Mouse (Mus musculus) CH12.LX (cell line): ENCODE data around the gene Serpinb1c. TPM values are rescaled to one million over a fixed set of nuclear protein-coding genes. Genes with fewer than 3 reads are reported as not detected.
"Not testable (repeated sequence)": the region's sequence is repeated elsewhere in the genome, so short reads cannot be mapped to it uniquely, and the experiment has no call there.

Experiments
- DNase-seq: peaks from one replicate; pipeline ENCODE4 v3.0.0-alpha.2; 2013; ENCODE audit errors: extremely low read depth
- H3K27ac ChIP-seq: 2 replicates; pipeline ENCODE4 v1.5.1; 2012; ENCODE audit warnings: low read depth, mild to moderate bottlenecking, control low read depth, moderate library complexity; ENCODE audit not compliant: insufficient read depth
- H3K27me3 ChIP-seq: replicated peaks from 2 replicates; pipeline ENCODE3; 2012; ENCODE audit warnings: inconsistent platforms
- H3K36me3 ChIP-seq, 2 experiments: replicated peaks in 1 of 2; 2 replicates each; pipeline versions ENCODE3 to v1.6.1; 2012; ENCODE audit warnings: inconsistent platforms in 1 of 2, low read length in 1 of 2, mild to moderate bottlenecking in 1 of 2, mixed read lengths in 1 of 2, moderate library complexity in 1 of 2; ENCODE audit not compliant: control insufficient read depth in 1 of 2, insufficient read depth in 1 of 2
- H3K4me1 ChIP-seq, 2 experiments: 2 replicates each; pipeline ENCODE4 v1.6.1; 2012; ENCODE audit warnings: inconsistent platforms in 1 of 2, moderate library complexity in 1 of 2; ENCODE audit not compliant: insufficient read depth in 2 of 2, control insufficient read depth in 1 of 2
- H3K4me2 ChIP-seq: 2 replicates; pipeline ENCODE4 v1.6.1; 2012; ENCODE audit warnings: low read depth, mild to moderate bottlenecking, control low read depth; ENCODE audit not compliant: poor library complexity, insufficient read depth, severe bottlenecking
- H3K4me3 ChIP-seq, 3 experiments: fragments of 150-350 bp in 1 of 3; sonication (generic) in 1 of 3; replicated peaks in 1 of 3; 2 replicates each; pipeline versions ENCODE3 to v1.5.1; 2011 to 2012; ENCODE audit warnings: low read depth in 2 of 3, low read length in 2 of 3, mild to moderate bottlenecking in 2 of 3, moderate library complexity in 2 of 3, control low read depth in 1 of 3, improper control_type of control experiment in 1 of 3, inconsistent platforms in 1 of 3, mixed read lengths in 1 of 3; ENCODE audit not compliant: poor library complexity in 1 of 3
- H3K79me2 ChIP-seq: replicated peaks from 2 replicates; pipeline ENCODE4 v1.6.1; 2012; ENCODE audit warnings: mild to moderate bottlenecking, moderate library complexity; ENCODE audit not compliant: control insufficient read depth, poor library complexity, insufficient read depth, severe bottlenecking; ENCODE audit errors: extremely low read depth
- H3K9ac ChIP-seq: 2 replicates; pipeline ENCODE4 v1.6.1; 2012; ENCODE audit warnings: low read depth, mild to moderate bottlenecking, control low read depth, moderate library complexity; ENCODE audit not compliant: insufficient read depth
- H3K9me3 ChIP-seq: replicated peaks from 2 replicates; pipeline ENCODE3; 2012; ENCODE audit warnings: low read length, inconsistent platforms, mixed read lengths
- CHD1 ChIP-seq: IDR thresholded peaks from 2 replicates; pipeline ENCODE4 v1.6.1; 2012; ENCODE audit warnings: low read depth, low read length, improper control_type of control experiment, inconsistent platforms
- GABPA ChIP-seq: IDR thresholded peaks from 2 replicates; pipeline ENCODE4 v1.6.1; 2012; ENCODE audit warnings: low read depth, low read length, improper control_type of control experiment, inconsistent platforms; ENCODE audit not compliant: insufficient replicate concordance
- HCFC1 ChIP-seq: IDR thresholded peaks from 2 replicates; pipeline ENCODE4 v1.6.1; 2012; ENCODE audit warnings: low read depth, mild to moderate bottlenecking, inconsistent platforms, low read length, improper control_type of control experiment
- MAZ ChIP-seq: IDR thresholded peaks from 2 replicates; pipeline ENCODE4 v1.6.1; 2012; ENCODE audit warnings: low read depth, mild to moderate bottlenecking, inconsistent platforms, low read length, improper control_type of control experiment, moderate library complexity
- PAX5 ChIP-seq: IDR thresholded peaks from 2 replicates; pipeline ENCODE4 v1.6.1; 2012; ENCODE audit warnings: low read length, inconsistent platforms, mixed read lengths
- SMC3 ChIP-seq: IDR thresholded peaks from 2 replicates; pipeline ENCODE4 v1.6.1; 2011; ENCODE audit warnings: low read depth, low read length, improper control_type of control experiment
- USF2 ChIP-seq: conservative IDR thresholded peaks from 2 replicates; pipeline ENCODE4 v1.6.1; 2011; ENCODE audit warnings: low read depth, low read length, improper control_type of control experiment
- ZKSCAN1 ChIP-seq: IDR thresholded peaks from 2 replicates; pipeline ENCODE4 v1.6.1; 2012; ENCODE audit warnings: low read depth, inconsistent platforms, low read length, improper control_type of control experiment, borderline replicate concordance
- dilution Hi-C: fragments of 300-500 bp; cut with MboI; formaldehyde crosslinking; loops from 2 replicates; pipeline ENCODE4 v1.14.3; 2020; ENCODE audit warnings: low sequenced_read_pairs; ENCODE audit not compliant: extremely low pct_unique_long_range_greater_than_20kb, extremely low pct_ligation_motif_present
- in situ Hi-C: fragments of 300-500 bp; cut with MboI; formaldehyde crosslinking; loops from 3 replicates; pipeline ENCODE4 v1.14.3; 2019; ENCODE audit warnings: low sequenced_read_pairs, low pct_ligation_motif_present, low pct_unique_long_range_greater_than_20kb, mixed read lengths
- polyA plus RNA-seq: library from polyadenylated mRNA; unstranded; fragments of >175 nt; gene quantifications from 2 replicates; pipeline ENCODE4 v1.2.1, GENCODE M21; 2012; ENCODE audit warnings: low read depth; ENCODE audit not compliant: insufficient read length
- total RNA-seq, 2 experiments: library from RNA; depleted of rRNA; stranded (reverse); fragments of 300-350 nt in 1 of 2; fragments of >200 nt in 1 of 2; gene quantifications; 2 replicates each; pipeline ENCODE4 v1.2.3; 2012 to 2014

Gene Serpinb1c
- total RNA-seq (2012; rRNA removed) (not detected in 2 replicates), total RNA-seq (2014; rRNA removed) (not detected in 2 replicates), polyA plus RNA-seq (0.27 TPM in 1 of 2 replicates, not detected in the other)

- dilution Hi-C loops (no loop called here), in situ Hi-C loops (no loop called here)
- Histone ChIP-seq H3K4me1 (peaks cover 0 to 19% of the 10 kb centered on the region in 2 experiments; a peak in 2 of 4 replicates), H3K4me3 (no peak within 1 kb of the TSS), H3K27ac (no peak within 1 kb of the TSS), H3K9me3 (no peaks in the 10 kb centered on the region), H3K27me3 (no peaks in the 10 kb centered on the region), H3K36me3 (no peaks in the 10 kb centered on the region), H3K79me2 (no peaks in the 10 kb centered on the region), H3K9ac (no peak within 1 kb of the TSS), H3K4me2 (no peak within 1 kb of the TSS)
- TF ChIP-seq PAX5 (no peak), MAZ (no peak), GABPA (no peak), ZKSCAN1 (no peak), HCFC1 (no peak), USF2 (no peak), CHD1 (no peak), SMC3 (no peak)
- DNase-seq, result no peak
These were observed at the start of gene Serpinb1c for GRCm38 (mm10) chr13:32898111-32898510. Serpinb1c (minus strand) TSS chr13:32898211.

GRCm38 (mm10) chr13:32939191-32939590 lies 41.2 kb upstream of the Serpinb1c start:
- H3K36me3 ChIP-seq, H3K9me3 ChIP-seq, dilution Hi-C loops, in situ Hi-C loops, H3K79me2 ChIP-seq, H3K4me2 ChIP-seq, H3K27ac ChIP-seq, H3K9ac ChIP-seq, DNase-seq, H3K4me3 ChIP-seq, H3K27me3 ChIP-seq: not testable (repeated sequence)
- peaks cover 7 to 38% of the 10 kb centered on the region in 2 experiments for H3K4me1 ChIP-seq

- H3K79me2 ChIP-seq, H3K4me3 ChIP-seq, H3K27ac ChIP-seq, H3K9ac ChIP-seq, in situ Hi-C loops, dilution Hi-C loops, H3K4me2 ChIP-seq, H3K9me3 ChIP-seq, DNase-seq, H3K27me3 ChIP-seq, H3K36me3 ChIP-seq: not testable (repeated sequence)
- H3K4me1 ChIP-seq, result peaks cover 7 to 38% of the 10 kb centered on the region in 2 experiments
These were observed 40.3 kb upstream of the Serpinb1c start for GRCm38 (mm10) chr13:32938275-32938674.
